Mouse (Mus musculus): ENCODE measurements around the gene Rbms3.

Gene Rbms3

GRCm38 (mm10) chr9:117629771-117630170 is at the start of gene Rbms3:
Rbms3 (minus strand) TSS chr9:117629913.
- no peak for DNase-seq (ENCODE audit: low spot score)

GRCm38 (mm10) chr9:117673311-117673710 is 43.6 kb upstream of the Rbms3 start:
- no peak for DNase-seq (ENCODE audit: low spot score)

- DNase-seq (ENCODE audit: low spot score): no peak
These were observed 24.9 kb upstream of the Rbms3 start for GRCm38 (mm10) chr9:117654626-117655025.

- no peak for DNase-seq (ENCODE audit: low spot score)
These were observed 23.9 kb upstream of the Rbms3 start for GRCm38 (mm10) chr9:117653641-117654040.

- no peak for DNase-seq (ENCODE audit: low spot score)
These were observed 16.4 kb upstream of the Rbms3 start for GRCm38 (mm10) chr9:117646131-117646530.

GRCm38 (mm10) chr9:117641090-117641782 is 11.5 kb upstream of the Rbms3 start:
- peak; percentile 5 for DNase-seq (ENCODE audit: low spot score)

GRCm38 (mm10) chr9:117638623-117639185 is 9.0 kb upstream of the Rbms3 start:
- DNase-seq (ENCODE audit: low spot score): no peak

- no peak for DNase-seq (ENCODE audit: low spot score)
These were observed 6.8 kb upstream of the Rbms3 start for GRCm38 (mm10) chr9:117636492-117636891.

GRCm38 (mm10) chr9:117627173-117627572 is 2.5 kb downstream of the Rbms3 start:
- DNase-seq (ENCODE audit: low spot score): no peak

- no peak for DNase-seq (ENCODE audit: low spot score)
These were observed 28.9 kb downstream of the Rbms3 start for GRCm38 (mm10) chr9:117600781-117601180.

GRCm38 (mm10) chr9:117599341-117599740 is 30.4 kb downstream of the Rbms3 start:
- no peak for DNase-seq (ENCODE audit: low spot score)

- DNase-seq (ENCODE audit: low spot score): no peak
These were observed 33.6 kb downstream of the Rbms3 start for GRCm38 (mm10) chr9:117596162-117596561.

- DNase-seq (ENCODE audit: low spot score): no peak
These were observed 44.4 kb downstream of the Rbms3 start for GRCm38 (mm10) chr9:117585345-117585744.

GRCm38 (mm10) chr9:117583638-117584037 is 46.1 kb downstream of the Rbms3 start:
- DNase-seq (ENCODE audit: low spot score): peak; percentile 16

- no peak for DNase-seq (ENCODE audit: low spot score)
These were observed 47.1 kb downstream of the Rbms3 start for GRCm38 (mm10) chr9:117582591-117582990.

- peak; percentile 10 for DNase-seq (ENCODE audit: low spot score)
These were observed 58.4 kb downstream of the Rbms3 start for GRCm38 (mm10) chr9:117571186-117571855.

- DNase-seq (ENCODE audit: low spot score): no peak
These were observed 59.4 kb downstream of the Rbms3 start for GRCm38 (mm10) chr9:117570240-117570821.

GRCm38 (mm10) chr9:117566293-117566692 is 63.4 kb downstream of the Rbms3 start:
- no peak for DNase-seq (ENCODE audit: low spot score)

GRCm38 (mm10) chr9:117558562-117558961 is 71.2 kb downstream of the Rbms3 start:
- no peak for DNase-seq (ENCODE audit: low spot score)

- DNase-seq (ENCODE audit: low spot score): no peak
These were observed 75.4 kb downstream of the Rbms3 start for GRCm38 (mm10) chr9:117554356-117554755.

GRCm38 (mm10) chr9:117529281-117529680 is 100.4 kb downstream of the Rbms3 start:
- DNase-seq (ENCODE audit: low spot score): no peak

GRCm38 (mm10) chr9:117508941-117509340 is 120.8 kb downstream of the Rbms3 start:
- DNase-seq (ENCODE audit: low spot score): no peak

GRCm38 (mm10) chr9:117491866-117492265 is 137.8 kb downstream of the Rbms3 start:
- no peak for DNase-seq (ENCODE audit: low spot score)

All from urinary bladder, postnatal 14 days (tissue).